Mouse (Mus musculus): ENCODE results near the gene Creb3. TPM values are rescaled to one million over a fixed set of nuclear protein-coding genes. Genes with fewer than 3 reads are reported as not detected.
A peak's percentile ranks its signal among the peaks of the same experiment; 100 is the strongest.

The Creb3 gene
- polyA plus RNA-seq, 2 experiments: 10.9 to 21.7 TPM

DNA sequence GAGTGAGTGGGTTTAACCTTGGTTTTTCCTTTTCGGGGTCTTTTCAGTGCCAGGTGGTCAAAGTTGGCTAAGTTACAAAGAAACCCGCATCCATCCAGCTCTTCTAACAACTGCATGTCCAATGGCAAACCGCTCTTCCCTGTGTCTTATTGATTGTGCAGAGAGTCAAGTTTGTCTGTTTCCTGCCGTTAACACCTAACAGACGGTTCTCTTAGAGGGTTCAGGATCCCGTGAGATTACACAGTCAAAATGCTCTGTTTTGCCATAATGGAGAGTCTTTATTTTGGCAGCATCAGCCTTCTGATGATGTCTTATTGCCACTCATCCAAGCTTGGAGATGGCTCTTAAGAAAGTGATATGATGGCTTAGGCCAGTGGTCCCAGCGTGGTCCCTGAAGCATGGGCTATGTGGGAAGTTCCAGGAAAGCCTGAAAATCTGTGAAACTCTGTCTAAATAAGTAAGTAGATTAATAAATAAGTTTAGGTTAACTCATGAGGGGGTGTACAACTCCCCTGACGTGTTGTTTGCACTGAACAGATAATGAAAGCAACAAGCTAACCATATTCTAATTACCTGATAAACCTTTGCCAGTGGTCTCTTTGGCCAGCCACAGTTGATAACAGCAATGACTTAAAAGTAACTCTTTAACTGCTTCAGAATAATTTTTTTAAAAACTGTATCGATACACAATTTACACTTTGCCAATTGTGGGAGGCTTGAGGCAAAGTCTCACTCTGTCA lies 38.2 kb downstream of the Creb3 start:
- Histone ChIP-seq H3K9ac (replicated peaks) (peak overlapping the region; percentile 38), H3K4me2 (ENCODE audit: low read depth) (peak overlapping the region; percentile 55), H3K4me3 (ENCODE audit: insufficient read depth in 1 of 2, low read depth in 2 of 2, low read length in 2 of 2) (no peak overlapping the region), H3K4me1 (replicated peaks; ENCODE audit: control insufficient read depth in 2 of 2, insufficient read depth in 2 of 2, low read length in 1 of 2) (peaks cover 54 to 56% of the 10 kb centered on the region in 2 experiments), H3K9me3 (ENCODE audit: control insufficient read depth, low read length) (no peaks in the 10 kb centered on the region), H3K27me3 (ENCODE audit: control insufficient read depth, insufficient read depth, low read length) (no peaks in the 10 kb centered on the region), H3K27ac (peak overlapping the region; percentile 36), H3K36me3 (replicated peaks; ENCODE audit: control insufficient read depth, insufficient read depth, low read depth) (no peaks in the 10 kb centered on the region)
- DNase-seq (ENCODE audit: low read depth in 3 of 3, low spot score in 3 of 3) (peak in 1 of 3 experiments; percentile 35), ATAC-seq (ENCODE audit: insufficient read depth) (no peak)
- WGBS (ENCODE audit: insufficient replicate concordance): 33% methylated on average over 9 of the region's 9 CpGs
- TF ChIP-seq CTCF (IDR thresholded peaks at IDR 0.05; ENCODE audit: low read depth) (no peak), EP300 (IDR thresholded peaks at IDR 0.05; ENCODE audit: low read depth) (peak; percentile 44; the same call in 1 of the 2 replicates)

DNA sequence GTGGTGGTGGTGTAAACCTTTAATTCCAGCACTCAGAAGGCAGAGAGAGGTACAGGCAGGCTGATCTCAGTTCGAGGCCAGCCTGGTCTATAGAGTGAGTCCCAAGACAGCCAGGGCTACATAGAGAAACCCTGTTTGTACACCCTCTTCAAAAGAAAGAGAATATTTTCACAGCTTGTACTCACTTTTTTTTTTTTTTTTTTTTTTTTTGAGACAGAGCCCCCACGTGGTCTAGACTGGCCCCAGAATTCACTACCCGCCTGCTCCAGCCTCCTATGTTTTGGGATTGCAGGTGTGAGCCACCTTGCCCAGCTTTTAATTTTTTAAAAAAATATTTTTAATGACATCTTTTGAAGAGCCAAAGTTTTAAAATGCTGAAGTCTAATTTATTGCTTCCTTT lies 42.0 kb downstream of the Creb3 start:
- Histone ChIP-seq H3K9me3 (ENCODE audit: control insufficient read depth, low read length) (no peaks in the 10 kb centered on the region), H3K4me1 (replicated peaks; ENCODE audit: control insufficient read depth in 2 of 2, insufficient read depth in 2 of 2, low read length in 1 of 2) (peaks cover 43 to 47% of the 10 kb centered on the region in 2 experiments), H3K36me3 (replicated peaks; ENCODE audit: control insufficient read depth, insufficient read depth, low read depth) (no peaks in the 10 kb centered on the region), H3K4me3 (ENCODE audit: insufficient read depth in 1 of 2, low read depth in 2 of 2, low read length in 2 of 2) (no peak overlapping the region), H3K9ac (replicated peaks) (no peak overlapping the region), H3K4me2 (ENCODE audit: low read depth) (peak overlapping the region; percentile 74), H3K27ac (peak overlapping the region; percentile 96), H3K27me3 (ENCODE audit: control insufficient read depth, insufficient read depth, low read length) (no peaks in the 10 kb centered on the region)
- no peak for ATAC-seq (ENCODE audit: insufficient read depth)
- DNase-seq (ENCODE audit: low read depth in 3 of 3, low spot score in 3 of 3): no peak
- 57% methylated on average over 3 of the region's 3 CpGs for WGBS (ENCODE audit: insufficient replicate concordance)
- TF ChIP-seq EP300 (IDR thresholded peaks at IDR 0.05; ENCODE audit: low read depth) (no peak), CTCF (IDR thresholded peaks at IDR 0.05; ENCODE audit: low read depth) (no peak)

GRCm38 (mm10) chr4:43604751-43605685 lies 42.9 kb downstream of the Creb3 start:
- Histone ChIP-seq H3K9me3 (ENCODE audit: control insufficient read depth, low read length) (no peaks in the 10 kb centered on the region), H3K27ac (peak overlapping the region; percentile 96), H3K9ac (replicated peaks) (peak overlapping the region; percentile 70), H3K4me1 (replicated peaks; ENCODE audit: control insufficient read depth in 2 of 2, insufficient read depth in 2 of 2, low read length in 1 of 2) (peaks cover 38 to 41% of the 10 kb centered on the region in 2 experiments), H3K36me3 (replicated peaks; ENCODE audit: control insufficient read depth, insufficient read depth, low read depth) (no peaks in the 10 kb centered on the region), H3K27me3 (ENCODE audit: control insufficient read depth, insufficient read depth, low read length) (no peaks in the 10 kb centered on the region), H3K4me3 (ENCODE audit: insufficient read depth in 1 of 2, low read depth in 2 of 2, low read length in 2 of 2) (peak overlapping the region; percentile 31 to 35), H3K4me2 (ENCODE audit: low read depth) (peak overlapping the region; percentile 74)
- WGBS (ENCODE audit: insufficient replicate concordance): 27% methylated on average over 9 of the region's 9 CpGs
- TF ChIP-seq EP300 (IDR thresholded peaks at IDR 0.05; ENCODE audit: low read depth) (peak; percentile 94), CTCF (IDR thresholded peaks at IDR 0.05; ENCODE audit: low read depth) (no peak)
- ATAC-seq (ENCODE audit: insufficient read depth): peak; percentile 96
- peak; percentile 76 to 81 (median 77) for DNase-seq (ENCODE audit: low read depth in 3 of 3, low spot score in 3 of 3)

DNA sequence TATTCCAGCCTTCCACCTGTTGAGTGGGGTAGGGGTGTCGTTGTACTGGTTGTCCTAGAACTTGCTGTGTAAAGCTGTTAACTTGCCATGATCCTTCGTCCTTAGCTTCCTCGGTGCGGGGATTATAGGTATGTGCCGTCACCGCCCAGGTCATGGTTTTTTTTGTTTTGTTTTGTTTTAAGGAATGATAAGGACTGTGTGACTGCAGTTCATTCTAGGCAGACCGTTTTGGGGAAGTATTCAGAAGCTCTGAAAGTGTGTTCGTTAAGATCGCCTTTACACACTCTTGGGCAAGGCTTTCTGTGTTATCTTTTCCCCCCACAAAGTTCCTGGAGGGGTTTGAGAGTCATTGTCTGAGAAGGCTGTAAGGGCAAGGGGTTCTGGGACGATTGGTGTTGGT lies 50.4 kb downstream of the Creb3 start:
- peak in 1 of 3 experiments; percentile 36 for DNase-seq (ENCODE audit: low read depth in 3 of 3, low spot score in 3 of 3)
- WGBS (ENCODE audit: insufficient replicate concordance): 8% methylated on average over 10 of the region's 10 CpGs
- no peaks in the 10 kb centered on the region for H3K27me3 ChIP-seq (ENCODE audit: control insufficient read depth, insufficient read depth, low read length)
- peak overlapping the region; percentile 10; the same call in 1 of the 2 replicates for H3K9ac ChIP-seq (replicated peaks)
- peak overlapping the region; percentile 65 for H3K27ac ChIP-seq
- ATAC-seq (ENCODE audit: insufficient read depth): peak; percentile 80; the same call in 1 of the 2 replicates
- peaks cover 5 to 14% of the 10 kb centered on the region in 2 experiments; a peak in 3 of 4 replicates for H3K4me1 ChIP-seq (replicated peaks; ENCODE audit: control insufficient read depth in 2 of 2, insufficient read depth in 2 of 2, low read length in 1 of 2)
- TF ChIP-seq EP300 (IDR thresholded peaks at IDR 0.05; ENCODE audit: low read depth) (0 out of 2 replicates have a peak, but pooled peaks have one; percentile 22), CTCF (IDR thresholded peaks at IDR 0.05; ENCODE audit: low read depth) (no peak)
- H3K4me2 ChIP-seq (ENCODE audit: low read depth): peak overlapping the region; percentile 55
- no peaks in the 10 kb centered on the region for H3K9me3 ChIP-seq (ENCODE audit: control insufficient read depth, low read length)
- H3K4me3 ChIP-seq (ENCODE audit: insufficient read depth in 1 of 2, low read depth in 2 of 2, low read length in 2 of 2): peak overlapping the region; percentile 4 to 33; a peak in 2 of 4 replicates
- H3K36me3 ChIP-seq (replicated peaks; ENCODE audit: control insufficient read depth, insufficient read depth, low read depth): no peaks in the 10 kb centered on the region

All from liver, embryonic 14.5 days (tissue).